ENCODE assay signal across 19 mouse cellular contexts in the genomic region with DNA sequence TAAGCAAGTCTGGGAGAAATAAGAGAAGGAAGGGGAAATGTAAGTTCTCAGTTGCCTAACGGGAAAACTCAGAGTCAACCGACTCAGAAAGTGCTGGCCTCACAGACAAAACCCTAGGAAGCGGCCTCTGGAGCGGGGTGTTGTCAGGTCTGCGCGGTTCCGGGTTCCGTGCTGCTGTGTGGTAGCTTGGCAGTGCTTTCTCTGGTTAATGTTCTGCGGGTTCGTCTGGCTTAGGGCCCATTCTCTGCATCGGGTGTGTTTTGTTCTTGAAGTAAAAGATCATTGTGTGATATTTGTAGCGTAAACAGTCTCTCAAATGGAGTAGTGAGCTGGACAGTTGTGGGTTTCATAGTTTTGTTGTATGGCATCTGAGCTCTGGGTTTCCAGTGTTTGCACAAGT. TPM values are rescaled to one million over a fixed set of nuclear protein-coding genes. Genes with fewer than 3 reads are reported as not detected.
DNase-seq lines count a peak whose midpoint lies in the region; ATAC-seq and TF ChIP-seq lines count a peak whose summit lies in the region.
"Had no signal": no experiment of that assay in that cellular context is flagged by ENCODE, and none has a peak within 500 bp of the region (broad histone marks: within the 10 kb centered on the region; RNA-seq: fewer than 3 reads in every experiment).

No protein-coding gene starts in this region.

- no peak overlapping the region for H3K4me3 ChIP-seq in layer of hippocampus, adult 2 months
- H3K4me3 ChIP-seq: embryonic facial prominence, embryonic 10.5 days; heart, embryonic 13.5 days; midbrain, embryonic 13.5 days; myocyte had no signal

- TF ChIP-seq POLR2A in brain, embryonic 14.5 days (IDR thresholded peaks at IDR 0.05; ENCODE audit: borderline replicate concordance, extremely low read depth, insufficient read depth, insufficient read length, poor library complexity, severe bottlenecking): no peak

- CTCF ChIA-PET in Patski (lab: Charles Lee): interaction anchor here (0.7 to 1.4 kb wide), 3 partner anchors 10 to 104 kb away, joined by 3 to 4 read pairs (median 3); no protein-coding TSS in a partner anchor

- in situ Hi-C loops in Patski (cut with MboI; ENCODE audit: low pct_unique_long_range_greater_than_20kb): loop anchor here (5.0 kb wide), 1 partner anchor 225 kb away; no protein-coding TSS in a partner anchor

- no peak for DNase-seq in layer of hippocampus, adult 2 months (ENCODE audit: low spot score in 2 of 2)
- no peak for DNase-seq in layer of hippocampus, adult 11-12 months (ENCODE audit: low spot score)
- no peak for DNase-seq in Patski (ENCODE audit: low read depth, low spot score)
- DNase-seq in brain, embryonic 14.5 days (ENCODE audit: low read depth): peak; percentile 26
- DNase-seq in kidney, postnatal 36 days: peak; percentile 83 to 86
- no peak for DNase-seq in cerebellum, postnatal 10 days
- DNase-seq in frontal cortex, postnatal 25 days (ENCODE audit: low spot score in 2 of 2): no peak
- DNase-seq: cerebellum, adult 8-10 months; gastrocnemius, postnatal 10 days; heart, adult 18-20 months; heart, postnatal 36 days; left cerebral cortex, postnatal 4 days; right cerebral cortex, postnatal 14 days; thymus, postnatal 25 days had no signal

- POLR2A ChIA-PET in Patski (lab: Charles Lee): interaction anchor here (0.9 to 1.2 kb wide), 2 partner anchors 28 to 32 kb away, joined by 3 to 4 read pairs; no protein-coding TSS in a partner anchor

- no peaks in the 10 kb centered on the region for H3K27me3 ChIP-seq in Patski
- H3K27me3 ChIP-seq: heart, embryonic 13.5 days; midbrain, embryonic 13.5 days had no signal

- 0 out of 2 replicates have a peak overlapping the region, but pooled peaks have one; percentile 14 for H3K27ac ChIP-seq in layer of hippocampus, adult 2 months
- H3K27ac ChIP-seq: embryonic facial prominence, embryonic 10.5 days; heart, embryonic 13.5 days; hindbrain, postnatal 0 days; midbrain, embryonic 13.5 days had no signal

- TF ChIP-seq CTCF in layer of hippocampus, adult 2 months (conservative IDR thresholded peaks at IDR 0.05): no peak
- no peak for TF ChIP-seq CTCF in Patski (IDR thresholded peaks at IDR 0.05)
- no peak for TF ChIP-seq CTCF in brain, embryonic 14.5 days (IDR thresholded peaks at IDR 0.05; ENCODE audit: borderline replicate concordance, extremely low read depth, insufficient read depth, insufficient read length)

- peak; percentile 32 for ATAC-seq in Patski
- ATAC-seq: hindbrain, postnatal 0 days; midbrain, embryonic 13.5 days had no signal

RNA-seq across cellular contexts. Expression of a gene that starts 4.7 kb away (rescaled TPM):
- 10 to 100 TPM; 28.5 to 28.9 TPM for total RNA-seq in layer of hippocampus, adult 2 months (2021)
- polyA plus RNA-seq in Patski (2021): 67.3 TPM
- 55.5 and 62.4 TPM in 2 replicates for polyA plus RNA-seq in brain, embryonic 14.5 days (2012; rRNA removed)

RNA-seq across cellular contexts. Expression of a gene that starts 22.5 kb away (rescaled TPM):
- total RNA-seq in layer of hippocampus, adult 2 months (2021): 10 to 100 TPM; 30.5 to 31.7 TPM
- polyA plus RNA-seq in Patski (2021): 28.7 TPM
- 23.6 and 24.3 TPM in 2 replicates for polyA plus RNA-seq in brain, embryonic 14.5 days (2012; rRNA removed)

Comparison
In these comparisons a context has a peak if more than half of its experiments do, and no peak if none do; other contexts are left out.
1. DNase-seq: peak in brain, embryonic 14.5 days (single experiment) and kidney, postnatal 36 days (2 of 2); none in layer of hippocampus, adult 2 months (0 of 2), layer of hippocampus, adult 11-12 months (single experiment), Patski (single experiment), cerebellum, postnatal 10 days (0 of 2) and frontal cortex, postnatal 25 days (0 of 2).